Mouse (Mus musculus) heart, postnatal 0 days (tissue): Measurements from ENCODE around the gene Kcnk6.

Experiments
- CTCF ChIP-seq: IDR thresholded peaks from 2 replicates; pipeline ENCODE4 v1.5.1; 2016; ENCODE audit warnings: antibody characterized with exemption, control low read depth, low read depth
- EP300 ChIP-seq: IDR thresholded peaks from 2 replicates; pipeline ENCODE4 v1.6.1; 2016; ENCODE audit warnings: antibody characterized with exemption, low read depth

GRCm38 (mm10) chr7:29280801-29281200 lies 48.5 kb upstream of the Kcnk6 start:
- no peak for TF ChIP-seq EP300
- TF ChIP-seq CTCF, result no peak
